Mouse (Mus musculus) gastrocnemius, postnatal 14 days (tissue): Measurements from ENCODE around the gene Slc37a1. TPM values are rescaled to one million over a fixed set of nuclear protein-coding genes. Genes with fewer than 3 reads are reported as not detected.

ENCODE experiments used
- DNase-seq: peaks from one replicate; pipeline ENCODE4 v3.0.0; 2021; ENCODE audit warnings: mixed read lengths
- intact Hi-C: fragments of 180-260 bp; cut with DNase I; formaldehyde crosslinking; loops from one replicate; pipeline ENCODE4 v1.15.1; 2025; ENCODE audit warnings: low total_unique reads
- long read RNA-seq, 2 experiments: library from polyadenylated mRNA; stranded (forward); transcript quantifications; one replicate each; pipeline ENCODE4 v2.0.0; 2021
- total RNA-seq, 2 experiments: library from RNA; stranded (reverse); gene quantifications; 2 replicates each; pipeline ENCODE4 v1.2.3; 2021

Slc37a1 gene
- total RNA-seq = 1 to 10 TPM; 2.5 to 2.7 TPM
- long read RNA-seq, experiment 1, partial matches to known transcripts = 0 of 2 reads
- long read RNA-seq, experiment 1, other reads (novel, unspliced or antisense) = 0 of 2 reads
- long read RNA-seq, experiment 2, partial matches to known transcripts = 1 of 4 reads
- long read RNA-seq, experiment 2, other reads (novel, unspliced or antisense) = 0 of 4 reads

DNA sequence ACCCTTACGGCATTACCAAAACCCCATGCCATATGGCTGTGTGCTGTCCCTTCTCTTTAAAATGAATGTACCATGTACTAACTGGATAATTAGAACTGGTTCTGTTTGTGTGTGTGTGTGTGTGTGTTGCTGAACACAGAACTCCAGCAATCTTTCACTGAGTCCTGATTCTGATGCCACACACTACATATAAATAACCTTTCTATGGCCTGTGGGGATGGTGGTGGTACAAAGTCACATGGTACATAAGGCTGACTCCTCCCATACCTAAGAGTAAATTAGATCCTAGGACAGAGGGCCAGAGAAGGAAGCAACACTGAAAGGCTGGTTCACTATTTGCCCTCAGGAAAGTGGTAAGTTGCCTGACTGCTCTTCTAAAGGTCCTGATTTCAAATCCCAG, at the start of gene Slc37a1:
Slc37a1 (plus strand) TSS at position 301 of the 400 bp plus-strand sequence.
- DNase-seq = no peak
- intact Hi-C loops = no loop called here

DNA sequence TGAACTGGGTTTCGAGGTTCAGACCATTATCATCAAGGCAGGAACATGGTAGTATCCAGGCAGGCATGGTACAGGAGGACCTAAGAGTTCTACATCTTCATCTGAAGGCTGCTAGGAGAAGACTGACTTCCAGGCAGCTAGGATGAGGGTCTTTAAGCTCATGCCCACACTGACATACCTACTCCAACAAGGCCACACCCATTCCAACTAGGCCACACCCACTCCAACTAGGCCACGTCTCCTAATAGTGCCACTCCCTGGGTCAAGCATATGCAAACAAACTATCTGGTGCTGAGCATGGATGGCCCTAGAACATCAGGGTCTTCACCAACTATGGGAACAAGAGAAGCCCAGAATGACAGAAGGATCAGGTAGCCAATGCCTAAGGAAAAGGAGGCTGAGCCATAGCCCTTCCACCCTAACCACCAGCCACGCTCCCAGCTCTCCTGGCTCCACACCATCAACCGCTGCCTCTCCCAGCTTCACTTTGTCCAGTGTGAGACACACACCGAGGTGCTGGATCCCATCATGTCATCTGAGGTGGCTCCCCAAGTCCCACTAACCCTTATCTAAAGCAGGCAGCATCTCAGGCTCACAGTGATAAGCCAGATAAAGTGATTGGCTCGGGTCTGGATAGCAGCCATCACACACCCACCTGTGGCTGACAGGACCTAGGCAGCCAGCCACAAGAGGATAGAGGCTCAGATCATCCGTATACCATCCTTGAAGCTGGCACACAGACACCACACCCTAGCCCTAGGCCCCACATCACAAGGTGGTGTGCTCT, 48.2 kb upstream of the Slc37a1 start:
- intact Hi-C loops = loop anchor here (5.0 kb wide), 1 partner anchor 96 kb away; the partner anchor contains the start of gene Tff2
- DNase-seq = no peak

DNA sequence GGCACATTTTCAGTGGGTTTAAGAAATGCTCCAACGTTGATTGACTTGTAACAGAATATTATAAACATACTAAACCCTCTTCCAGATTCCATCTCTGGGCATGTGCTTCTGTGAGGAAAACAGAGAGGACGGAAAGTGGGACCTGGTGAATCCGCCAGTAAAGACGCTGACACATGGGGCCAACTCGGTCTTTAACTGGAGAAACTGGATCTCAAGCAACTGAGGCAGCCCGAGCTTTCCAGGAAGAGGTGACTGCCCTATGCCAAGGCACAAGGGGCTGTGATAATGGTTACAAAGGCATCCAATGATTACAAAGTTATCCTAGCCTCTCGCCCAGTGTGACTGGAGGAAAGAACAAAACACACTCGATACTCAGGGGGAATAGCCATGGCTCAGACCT, 45.4 kb upstream of the Slc37a1 start:
- no peak for DNase-seq
- intact Hi-C loops = no loop called here

DNA sequence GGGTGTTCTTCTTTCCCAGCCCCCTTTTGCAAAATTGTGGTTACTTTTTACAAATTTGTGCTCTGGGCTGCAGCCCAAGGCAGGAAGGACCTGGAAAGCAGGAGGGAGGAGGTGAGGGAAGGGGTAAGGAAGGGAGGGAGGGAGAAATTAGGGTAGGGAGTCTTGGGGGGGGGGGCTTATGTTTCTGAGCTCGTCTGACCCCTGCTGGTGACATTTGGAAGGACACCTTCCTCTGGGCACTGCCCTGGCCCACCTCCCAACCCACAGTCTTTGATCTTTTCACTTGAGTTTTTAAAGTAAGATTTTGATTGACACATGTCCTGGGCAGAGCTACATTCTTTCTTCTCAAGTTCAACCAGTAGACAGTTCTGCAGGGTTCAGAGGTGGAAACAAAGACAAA, 43.8 kb upstream of the Slc37a1 start:
- no peak for DNase-seq
- intact Hi-C loops = no loop called here

DNA sequence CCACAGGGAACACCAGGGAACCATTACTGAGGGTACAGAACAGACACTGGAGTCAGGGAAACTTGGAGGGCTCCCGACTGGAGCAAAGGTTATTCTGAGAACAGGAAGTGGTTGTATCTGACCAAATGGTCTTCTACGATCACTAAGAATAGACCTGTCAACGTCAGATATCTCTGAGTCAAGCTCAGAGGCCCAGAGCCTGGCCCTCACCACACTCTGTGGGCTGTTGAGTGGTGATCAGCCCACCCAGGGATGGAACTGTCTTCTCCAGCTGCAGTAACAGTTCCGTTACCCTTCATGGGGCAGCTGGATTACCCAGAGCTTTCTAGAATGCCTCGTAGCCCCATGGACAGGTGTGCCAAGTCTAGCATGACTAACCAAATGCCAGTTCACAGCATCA, 41.3 kb upstream of the Slc37a1 start:
- intact Hi-C loops = no loop called here
- no peak for DNase-seq

DNA sequence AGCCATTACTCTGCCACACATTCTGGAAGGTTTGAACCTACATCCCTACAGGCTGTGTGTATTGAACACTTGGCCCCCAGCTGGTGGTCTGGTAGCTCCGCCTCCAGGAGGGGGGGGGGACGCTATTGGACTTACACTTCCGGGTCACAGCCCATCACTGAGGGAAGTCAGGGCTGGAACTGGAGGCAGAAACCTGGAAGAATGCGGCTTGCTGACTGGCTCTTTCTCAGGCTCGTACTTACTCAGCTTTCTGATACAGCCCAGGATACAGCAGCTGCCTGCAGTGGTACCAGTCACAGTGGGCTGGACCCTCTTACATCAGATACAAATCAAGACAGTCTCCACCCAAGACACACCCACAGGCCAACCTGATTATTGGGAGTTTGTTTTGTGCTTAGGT, 39.4 kb upstream of the Slc37a1 start:
- no peak for DNase-seq
- intact Hi-C loops = no loop called here

DNA sequence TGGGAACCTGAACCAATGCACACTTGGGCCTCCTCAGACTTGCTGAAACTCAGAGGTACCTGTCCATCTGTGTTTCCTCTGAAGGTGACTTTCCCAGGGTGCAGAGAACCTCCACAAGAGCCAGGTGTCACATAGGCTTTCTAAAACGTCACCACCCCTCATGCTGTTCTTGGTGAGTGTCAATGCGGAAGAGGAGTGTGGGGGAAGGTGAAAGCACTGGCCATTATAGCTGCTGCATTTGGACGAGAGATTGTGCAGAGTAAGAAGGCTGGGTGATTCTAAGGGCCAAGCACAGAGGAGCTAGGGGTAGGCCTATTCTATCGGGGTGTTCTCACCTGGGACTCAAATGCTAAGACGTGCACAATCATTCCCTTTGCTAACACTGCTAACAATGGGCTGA, 32.6 kb upstream of the Slc37a1 start:
- intact Hi-C loops = loop anchor here (1.0 kb wide), 1 partner anchor 54 kb away; no protein-coding TSS in a partner anchor
- no peak for DNase-seq

DNA sequence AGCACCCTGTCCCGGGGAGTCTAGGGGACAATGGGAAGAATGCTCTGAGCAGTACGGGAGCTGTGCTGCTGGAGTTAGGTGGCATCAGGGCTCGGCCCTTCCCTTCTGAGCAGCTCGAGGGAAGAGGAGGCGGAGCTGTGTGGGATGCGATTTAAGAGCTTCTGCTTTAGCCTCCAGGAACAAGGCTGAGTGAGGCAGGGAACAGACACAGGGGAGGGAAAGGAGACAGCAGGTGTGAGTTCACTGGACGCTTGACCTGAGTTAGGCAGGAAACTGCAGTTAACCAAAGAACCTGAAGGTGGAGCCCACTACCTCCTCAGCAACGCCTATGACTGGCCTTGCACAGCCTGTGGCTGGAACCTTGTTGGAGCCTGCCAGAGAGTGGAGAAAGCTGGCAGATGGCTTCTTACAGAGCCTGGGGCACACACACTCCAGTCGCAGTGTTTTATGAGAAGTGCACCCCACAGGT, 32.1 kb upstream of the Slc37a1 start:
- DNase-seq = peak; percentile 88
- intact Hi-C loops = loop anchor here (1.0 kb wide), 1 partner anchor 54 kb away; no protein-coding TSS in a partner anchor

DNA sequence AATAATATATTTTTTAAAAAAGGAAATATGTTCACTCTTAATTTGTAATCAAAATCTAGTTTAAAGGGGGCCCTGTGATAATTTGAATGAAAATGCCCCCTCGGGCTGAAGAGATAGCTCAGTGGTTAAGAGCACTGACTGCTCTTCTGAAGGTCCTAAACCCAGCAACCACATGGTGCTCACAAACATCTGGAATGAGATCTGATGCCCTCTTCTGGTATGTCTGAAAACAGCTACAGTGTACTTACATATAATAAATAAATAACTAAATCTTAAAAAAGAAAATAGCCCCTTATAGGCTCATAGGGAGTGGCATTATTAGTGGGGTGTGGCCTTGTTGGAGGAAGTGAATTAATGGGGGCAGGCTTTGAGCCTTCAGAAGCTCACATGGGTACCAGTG, 29.4 kb upstream of the Slc37a1 start:
- no peak for DNase-seq
- intact Hi-C loops = no loop called here

DNA sequence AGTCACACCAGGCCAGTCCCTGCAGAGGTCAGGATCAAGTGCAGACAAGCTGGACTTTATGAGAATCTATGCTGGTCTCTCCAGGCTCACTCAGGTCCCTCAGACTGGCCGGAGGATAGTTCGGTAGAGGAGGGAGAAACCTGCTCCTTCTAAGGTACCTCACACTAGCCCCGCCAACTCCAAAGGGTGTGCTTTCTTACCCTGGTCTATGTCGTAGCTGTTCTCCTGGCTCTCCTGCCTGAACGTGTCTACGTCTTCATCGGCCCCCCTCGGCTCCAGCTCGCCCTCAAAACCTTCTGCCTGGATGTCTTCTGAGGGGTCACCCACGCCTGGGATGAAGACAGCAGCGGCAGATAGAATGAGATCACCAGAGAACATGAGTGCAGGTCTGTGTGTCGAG, 28.7 kb upstream of the Slc37a1 start:
- intact Hi-C loops = no loop called here
- DNase-seq = no peak

DNA sequence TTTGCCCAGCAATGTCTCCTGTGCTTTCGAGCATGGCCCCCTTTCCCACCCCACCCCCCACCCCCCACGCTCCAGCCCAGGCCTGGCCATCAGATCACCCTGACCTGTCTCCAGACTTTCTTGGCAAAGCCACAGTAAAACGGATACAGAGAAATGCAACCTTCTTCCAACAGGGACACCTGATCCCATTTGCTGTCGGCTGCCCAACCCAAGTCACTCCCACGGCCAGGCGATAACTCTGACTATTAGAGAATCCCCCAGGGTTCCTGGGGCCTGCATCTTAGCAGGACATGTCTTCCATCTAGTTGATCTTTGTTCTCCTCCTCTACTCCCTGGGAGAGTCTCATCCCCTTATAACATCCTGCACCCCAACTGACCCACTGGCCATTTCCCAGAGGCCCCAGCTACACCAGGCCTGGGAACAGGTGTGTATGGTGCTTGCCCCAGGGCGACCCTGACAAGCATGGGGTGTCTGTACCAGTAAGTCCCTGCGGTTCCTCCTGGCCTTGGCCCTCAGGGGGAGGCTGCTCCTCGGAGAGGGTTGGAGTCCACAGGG, 28.2 kb upstream of the Slc37a1 start:
- DNase-seq = peak; percentile 65
- intact Hi-C loops = no loop called here

DNA sequence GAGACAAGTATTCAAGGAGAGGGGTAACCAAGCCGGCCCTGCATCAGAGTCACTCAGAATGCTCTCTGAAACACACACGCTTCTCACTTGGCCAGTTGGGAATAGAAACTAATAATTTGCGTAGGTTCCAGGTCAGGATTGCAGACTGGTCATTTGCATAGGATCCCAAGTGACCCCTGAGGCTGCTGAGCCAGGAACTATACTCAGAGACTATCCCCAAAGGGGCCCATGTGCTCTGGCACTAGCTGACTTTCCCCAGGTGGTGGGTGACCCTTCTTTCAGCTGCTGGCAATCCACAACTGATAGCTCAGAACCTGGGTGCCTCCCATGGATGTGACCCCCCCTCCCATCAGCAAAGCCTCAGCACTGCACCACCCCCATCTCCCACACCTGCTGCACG, 27.4 kb upstream of the Slc37a1 start:
- no peak for DNase-seq

DNA sequence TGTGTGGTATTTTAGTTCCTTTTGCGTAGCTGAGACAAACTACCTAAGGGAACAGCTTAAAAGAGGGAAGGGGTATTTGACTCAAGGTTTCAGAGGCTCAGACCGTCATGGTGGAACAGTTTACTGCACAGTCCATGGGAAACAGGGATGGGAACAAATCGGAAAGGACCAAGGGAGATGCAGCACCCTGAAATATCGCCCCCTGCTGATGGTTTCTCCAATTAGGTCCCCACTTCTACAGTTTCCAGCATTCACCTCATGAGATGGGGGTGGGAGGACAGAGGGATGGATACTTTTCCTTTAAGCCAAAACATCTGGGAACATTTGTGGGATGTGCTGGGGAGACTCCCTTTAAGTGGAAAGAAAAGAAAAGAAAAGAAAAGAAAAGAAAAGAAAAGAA, 26.8 kb upstream of the Slc37a1 start:
- intact Hi-C loops = loop anchor here (10.0 kb wide), 1 partner anchor 235 kb away; no protein-coding TSS in a partner anchor
- no peak for DNase-seq

More for the DNA sequence above, 27.4 kb upstream of the Slc37a1 start:
- intact Hi-C loops = no loop called here

DNA sequence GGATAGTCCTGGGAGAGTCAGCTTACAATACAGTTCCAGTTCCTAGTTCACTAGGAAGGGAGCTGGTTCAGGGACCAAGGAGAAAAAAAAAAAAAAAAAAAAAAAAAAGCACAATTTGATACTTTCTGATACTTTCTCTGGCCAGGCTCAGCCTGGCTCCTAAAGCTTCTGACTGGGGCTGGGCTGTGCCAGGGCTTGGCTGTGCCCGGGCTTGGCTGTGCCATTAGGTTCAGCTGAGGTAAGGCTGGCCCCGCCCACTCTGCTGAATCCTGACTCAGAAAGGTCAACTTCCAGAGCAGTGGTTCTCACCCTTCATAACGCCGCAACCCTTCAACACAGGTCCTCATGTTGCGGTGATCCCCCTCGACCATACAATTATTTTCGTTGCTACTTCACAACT, 26.2 kb upstream of the Slc37a1 start:
- intact Hi-C loops = loop anchor here (10.0 kb wide), 1 partner anchor 234 kb away; no protein-coding TSS in a partner anchor
- DNase-seq = peak; percentile 95

DNA sequence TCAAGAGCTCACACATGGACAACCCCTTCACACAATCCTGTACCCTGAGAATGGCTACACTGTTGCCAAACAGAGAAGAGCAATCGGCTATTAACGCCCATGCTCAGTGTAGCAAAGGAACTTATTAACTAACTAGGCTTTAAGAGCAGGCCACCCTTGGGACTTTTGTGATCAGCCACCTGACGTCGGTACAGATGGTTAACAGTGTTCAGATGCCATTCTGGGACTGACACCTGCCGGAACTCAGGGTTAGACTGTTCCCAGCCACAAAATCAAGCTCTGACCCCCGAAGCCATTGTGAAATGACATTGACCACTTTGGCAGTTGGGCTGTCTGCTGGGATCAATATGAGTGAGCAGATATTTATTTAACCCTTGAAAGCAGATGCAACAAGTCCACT, 25.2 kb upstream of the Slc37a1 start:
- no peak for DNase-seq
- intact Hi-C loops = loop anchor here (10.0 kb wide), 1 partner anchor 233 kb away; no protein-coding TSS in a partner anchor

DNA sequence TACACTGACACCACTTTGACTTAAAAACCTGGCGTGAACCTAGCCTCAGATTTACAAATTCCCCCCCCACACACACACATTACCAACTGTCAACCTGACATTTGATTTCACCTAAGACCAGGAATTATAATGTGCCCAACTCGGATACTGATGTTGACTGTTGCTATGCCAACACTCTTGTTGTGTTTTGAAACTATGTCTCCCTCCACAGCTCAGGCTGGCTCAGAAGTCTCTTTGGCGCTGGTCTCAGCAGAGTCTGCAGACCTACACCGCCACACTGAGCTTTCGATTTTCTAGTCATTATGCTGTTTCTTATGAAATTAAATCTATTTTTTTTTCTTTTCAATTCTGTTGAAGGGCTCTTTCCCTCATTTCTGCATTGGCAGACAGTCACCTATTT, 23.9 kb upstream of the Slc37a1 start:
- DNase-seq = no peak
- intact Hi-C loops = loop anchor here (10.0 kb wide), 1 partner anchor 232 kb away; no protein-coding TSS in a partner anchor

DNA sequence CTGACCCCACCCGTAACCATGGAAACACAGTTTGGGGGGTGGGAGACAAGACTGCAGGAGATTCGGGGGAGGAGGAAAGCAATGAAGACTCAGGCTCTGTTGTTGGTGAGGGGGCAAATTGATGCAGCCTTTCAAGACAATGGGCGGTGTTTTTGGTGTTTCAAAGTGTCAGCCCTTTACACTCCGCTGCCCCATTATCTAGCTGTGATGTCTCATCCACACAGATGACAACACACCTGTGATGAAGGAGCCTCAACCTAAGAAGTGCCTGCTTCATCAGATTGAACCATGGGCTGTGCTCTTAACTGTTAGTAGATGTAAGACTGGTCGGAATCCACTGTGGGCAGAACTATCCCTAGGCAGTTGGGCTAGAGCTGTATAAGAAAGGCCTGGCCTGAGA, 22.8 kb upstream of the Slc37a1 start:
- intact Hi-C loops = loop anchor here (10.0 kb wide), 1 partner anchor 231 kb away; no protein-coding TSS in a partner anchor
- DNase-seq = no peak

DNA sequence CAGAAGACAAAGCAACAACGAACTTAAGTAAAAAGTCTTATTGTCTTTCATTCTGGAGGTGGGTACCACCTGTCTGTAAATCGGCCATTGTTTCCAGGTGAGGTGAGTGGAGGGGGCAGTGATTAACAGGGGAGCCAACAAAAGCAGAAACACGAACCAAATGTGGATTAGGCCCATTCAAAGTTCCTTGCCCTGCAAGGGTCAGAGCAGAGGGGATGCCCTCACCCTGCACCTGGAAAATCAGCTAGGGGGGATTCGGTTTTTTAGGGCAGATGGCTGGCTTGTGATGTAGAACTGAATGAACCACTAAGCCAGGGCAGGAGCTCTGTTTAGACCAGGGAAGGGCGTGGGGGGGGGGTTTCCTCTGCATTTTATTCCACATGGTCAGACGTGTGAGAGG, 22.2 kb upstream of the Slc37a1 start:
- DNase-seq = no peak
- intact Hi-C loops = loop anchor here (10.0 kb wide), 1 partner anchor 230 kb away; no protein-coding TSS in a partner anchor

DNA sequence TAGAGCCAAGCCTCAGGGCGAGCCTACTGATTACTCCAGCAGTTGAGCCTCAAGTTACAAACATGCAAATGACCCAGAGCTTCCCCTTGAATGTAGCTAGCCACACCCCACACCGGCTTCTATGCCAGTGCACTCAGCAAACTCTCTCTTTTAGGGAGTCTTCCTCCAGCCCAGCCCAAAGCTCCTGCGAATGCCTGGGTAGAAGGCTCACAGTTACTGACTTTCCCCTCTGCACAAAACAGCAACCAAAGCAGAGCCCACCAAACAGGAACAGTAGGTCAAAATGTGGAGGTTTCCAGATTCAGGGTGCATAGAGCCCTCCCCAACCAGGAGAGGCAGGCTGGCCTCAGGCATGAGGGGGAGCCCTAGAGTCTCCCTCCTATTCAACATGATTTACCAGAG, 21.4 kb upstream of the Slc37a1 start:
- no peak for DNase-seq
- intact Hi-C loops = loop anchor here (10.0 kb wide), 1 partner anchor 230 kb away; no protein-coding TSS in a partner anchor

DNA sequence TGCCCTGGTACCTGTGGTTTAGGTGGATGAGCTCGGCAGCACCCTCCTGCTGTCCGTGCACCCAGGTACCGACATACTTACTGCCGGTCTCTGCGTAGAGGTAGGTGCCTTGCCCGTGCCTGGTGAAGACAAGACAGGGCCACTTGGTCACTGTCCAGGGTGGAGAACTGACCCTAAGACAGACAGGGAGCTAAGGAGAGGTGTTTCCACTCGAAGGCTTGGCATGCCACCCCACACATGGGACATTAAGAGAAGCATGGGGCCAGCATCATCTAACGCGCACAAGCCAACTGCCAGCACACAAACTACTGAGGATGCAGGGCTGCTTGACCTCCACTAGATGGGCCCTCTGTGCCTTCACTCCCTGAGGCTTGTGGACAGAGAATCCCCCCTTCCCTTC, 20.8 kb upstream of the Slc37a1 start:
- no peak for DNase-seq
- intact Hi-C loops = loop anchor here (10.0 kb wide), 1 partner anchor 229 kb away; no protein-coding TSS in a partner anchor
